In the genomic region with DNA sequence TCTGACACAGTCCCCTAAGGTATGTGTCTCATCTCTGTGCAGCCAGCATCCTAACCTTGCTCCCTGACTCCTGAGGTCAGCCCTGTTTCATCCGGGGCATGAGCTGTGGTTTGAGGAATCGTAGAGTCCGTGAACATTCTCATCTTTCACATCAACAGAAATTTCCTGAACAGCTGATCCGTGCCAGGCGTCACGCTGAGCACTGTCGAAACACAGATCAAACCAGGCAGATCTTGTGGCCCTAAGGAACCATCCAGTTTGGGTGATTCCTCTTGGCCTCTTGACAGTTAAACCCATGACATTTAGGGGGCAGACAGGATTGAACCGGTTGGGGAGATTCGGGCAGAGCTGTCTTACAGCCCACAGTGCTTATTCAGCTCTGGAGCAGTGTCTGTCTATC, we compare ENCODE assay signal across 17 mouse cellular contexts. TPM values are rescaled to one million over a fixed set of nuclear protein-coding genes. Genes with fewer than 3 reads are reported as not detected.
DNase-seq lines count a peak whose midpoint lies in the region; ATAC-seq lines count a peak whose summit lies in the region.
"Had no signal": no experiment of that assay in that cellular context is flagged by ENCODE, and none has a peak within 500 bp of the region (broad histone marks: within the 10 kb centered on the region; RNA-seq: fewer than 3 reads in every experiment).

No protein-coding gene starts in this region.

- H3K4me2 ChIP-seq in kidney, embryonic 15.5 days: no peak overlapping the region
- H3K4me2 ChIP-seq: embryonic facial prominence, embryonic 12.5 days; forebrain, embryonic 15.5 days; heart, embryonic 11.5 days; heart, embryonic 15.5 days; hindbrain, embryonic 14.5 days had no signal

- no peak overlapping the region for H3K4me3 ChIP-seq in kidney, embryonic 15.5 days (replicated peaks)
- H3K4me3 ChIP-seq: embryonic facial prominence, embryonic 12.5 days; forebrain, embryonic 15.5 days; heart, adult 2 months; heart, embryonic 15.5 days had no signal

- H3K9me3 ChIP-seq in kidney, embryonic 15.5 days (replicated peaks): no peaks in the 10 kb centered on the region
- H3K9me3 ChIP-seq: embryonic facial prominence, embryonic 12.5 days; forebrain, embryonic 15.5 days; heart, embryonic 15.5 days had no signal

- 47% methylated on average over 9 of the region's 9 CpGs for WGBS in kidney, embryonic 15.5 days

- 0 out of 2 replicates have a peak overlapping the region, but pooled peaks have one; percentile 32 for H3K27ac ChIP-seq in kidney, embryonic 15.5 days
- H3K27ac ChIP-seq: embryonic facial prominence, embryonic 12.5 days; heart, embryonic 15.5 days; hindbrain, embryonic 14.5 days had no signal

- no peak overlapping the region for H3K9ac ChIP-seq in kidney, embryonic 15.5 days
- H3K9ac ChIP-seq: embryonic facial prominence, embryonic 12.5 days; forebrain, embryonic 15.5 days; heart, embryonic 15.5 days; hindbrain, embryonic 14.5 days had no signal

- peaks cover 67% of the 10 kb centered on the region for H3K4me1 ChIP-seq in kidney, embryonic 15.5 days

- no peaks in the 10 kb centered on the region for H3K27me3 ChIP-seq in kidney, embryonic 15.5 days
- H3K27me3 ChIP-seq: embryonic facial prominence, embryonic 12.5 days; forebrain, embryonic 15.5 days; heart, embryonic 15.5 days had no signal

- DNase-seq in cerebellum, postnatal 10 days: peak; percentile 45 to 59
- DNase-seq in kidney, postnatal 14 days: no peak
- DNase-seq in retina, postnatal 1 day: peak; percentile 12
- no peak for DNase-seq in retina, embryonic 14.5 days (ENCODE audit: low spot score)
- DNase-seq: adrenal gland, adult 2 months; adrenal gland, postnatal 25 days; gastrocnemius, postnatal 10 days; heart, adult 2 months; heart, postnatal 14 days had no signal

- ATAC-seq in cerebellum, adult (ENCODE audit: insufficient number of reproducible peaks, low FRiP score, low TSS enrichment): no peak
- no peak for ATAC-seq in kidney, embryonic 15.5 days (replicated peaks; ENCODE audit: low FRiP score)
- ATAC-seq: forebrain, embryonic 15.5 days; intestine, embryonic 16.5 days had no signal

- no peaks in the 10 kb centered on the region for H3K36me3 ChIP-seq in kidney, embryonic 15.5 days
- H3K36me3 ChIP-seq: embryonic facial prominence, embryonic 12.5 days; forebrain, embryonic 15.5 days; heart, embryonic 15.5 days had no signal

RNA-seq across cellular contexts. Expression of a gene that starts 38.4 kb away (rescaled TPM):
- 8.8 and 9.4 TPM in 2 replicates for polyA plus RNA-seq in kidney, embryonic 15.5 days (2015; fragmentation: Nextera tagmentation; extraction: Ambion mirVana)

Comparison
In these comparisons a context has a peak if more than half of its experiments do, and no peak if none do; other contexts are left out.
1. DNase-seq: peak in cerebellum, postnatal 10 days (2 of 2) and retina, postnatal 1 day (single experiment); none in kidney, postnatal 14 days (single experiment) and retina, embryonic 14.5 days (single experiment).